Mouse (Mus musculus): ENCODE results near the gene Irs2.

Irs2 gene

GRCm38 (mm10) chr8:10980876-10981275 lies 27.4 kb downstream of the Irs2 start:
- no peak for DNase-seq

GRCm38 (mm10) chr8:10979916-10980315 lies 28.3 kb downstream of the Irs2 start:
- no peak for DNase-seq

GRCm38 (mm10) chr8:10979196-10979794 lies 29.0 kb downstream of the Irs2 start:
- DNase-seq = no peak

GRCm38 (mm10) chr8:10978377-10978776 lies 29.9 kb downstream of the Irs2 start:
- peak; percentile 81 for DNase-seq

GRCm38 (mm10) chr8:10977742-10978376 lies 30.4 kb downstream of the Irs2 start:
- DNase-seq = no peak

GRCm38 (mm10) chr8:10974659-10975058 lies 33.6 kb downstream of the Irs2 start:
- no peak for DNase-seq

- DNase-seq = no peak
Measured at GRCm38 (mm10) chr8:10974126-10974525, 34.1 kb downstream of the Irs2 start.

- no peak for DNase-seq
Measured at GRCm38 (mm10) chr8:10972851-10973452, 35.3 kb downstream of the Irs2 start.

GRCm38 (mm10) chr8:10971984-10972383 lies 36.3 kb downstream of the Irs2 start:
- DNase-seq = no peak

- no peak for DNase-seq
Measured at GRCm38 (mm10) chr8:10971509-10971908, 36.7 kb downstream of the Irs2 start.

- DNase-seq = no peak
Measured at GRCm38 (mm10) chr8:10970496-10971456, 37.5 kb downstream of the Irs2 start.

- no peak for DNase-seq
Measured at GRCm38 (mm10) chr8:10968687-10969086, 39.6 kb downstream of the Irs2 start.

GRCm38 (mm10) chr8:10965401-10966117 lies 42.7 kb downstream of the Irs2 start:
- no peak for DNase-seq

GRCm38 (mm10) chr8:10964511-10965099 lies 43.7 kb downstream of the Irs2 start:
- DNase-seq = no peak

GRCm38 (mm10) chr8:10961989-10962388 lies 46.3 kb downstream of the Irs2 start:
- no peak for DNase-seq

GRCm38 (mm10) chr8:10960277-10960819 lies 47.9 kb downstream of the Irs2 start:
- no peak for DNase-seq

GRCm38 (mm10) chr8:10957292-10957955 lies 50.8 kb downstream of the Irs2 start:
- no peak for DNase-seq

GRCm38 (mm10) chr8:10953346-10954053 lies 54.8 kb downstream of the Irs2 start:
- peak; percentile 33 to 48 for DNase-seq

- DNase-seq = no peak
Measured at GRCm38 (mm10) chr8:10952706-10953105, 55.6 kb downstream of the Irs2 start.

GRCm38 (mm10) chr8:10952235-10952634 lies 56.0 kb downstream of the Irs2 start:
- no peak for DNase-seq

GRCm38 (mm10) chr8:10951567-10951966 lies 56.7 kb downstream of the Irs2 start:
- no peak for DNase-seq

Measured in cerebellum, adult 18-20 months (tissue).